Mouse (Mus musculus): ENCODE measurements at regions not wholly inside any gene's neighbourhood (a gene's known extent, or its start where the extent isn't known, plus 50 kb on each side); places are given as distances from the start of the nearest gene placed in this dataset.

DNA sequence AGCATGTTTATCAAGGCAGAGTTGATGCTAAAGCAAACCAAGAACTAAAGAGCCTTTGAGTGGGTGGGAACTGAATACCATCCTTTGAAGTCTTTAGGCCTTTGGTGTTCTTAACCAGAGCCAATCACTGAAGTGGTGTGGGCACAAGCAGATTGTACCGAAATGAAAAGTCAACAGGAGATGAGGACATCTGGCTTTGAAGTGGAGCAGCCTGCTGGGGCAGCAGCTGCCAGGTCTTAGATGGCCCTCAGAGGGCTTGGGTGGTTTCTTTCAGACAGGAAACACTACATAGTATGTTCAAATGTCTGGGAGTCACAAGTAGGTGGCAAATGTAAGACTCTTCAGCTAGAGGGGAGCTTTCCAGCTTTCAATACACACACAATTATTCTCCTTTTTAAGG lies 128.2 kb upstream of the E2f7 start:
- TF ChIP-seq POLR2A (IDR thresholded peaks at IDR 0.05; ENCODE audit: extremely low read depth, insufficient read depth, low read length) (no peak), CTCF (IDR thresholded peaks at IDR 0.05; ENCODE audit: extremely low read depth, insufficient read depth, low read length) (no peak)

Data from cortical plate, adult 2 months (tissue).